Mouse (Mus musculus) stomach, embryonic 15.5 days (tissue): Measurements from ENCODE around the gene Tex13b. TPM values are rescaled to one million over a fixed set of nuclear protein-coding genes. Genes with fewer than 3 reads are reported as not detected.
"Not testable (repeated sequence)": the region's sequence is repeated elsewhere in the genome, so short reads cannot be mapped to it uniquely, and the experiment has no call there.

Experiments used
- ATAC-seq: fragments of 200-750 bp; cut with Nextera tagmentation; 2 replicates; pipeline ENCODE4 v1.8.0; 2017; ENCODE audit warnings: low read depth, moderate number of reproducible peaks, moderate TSS enrichment; ENCODE audit not compliant: insufficient read depth, low FRiP score
- H3K27ac ChIP-seq: fragments of 300-500 bp; sonication (generic); 2 replicates; pipeline ENCODE4 v1.5.1; 2015; ENCODE audit warnings: mild to moderate bottlenecking, inconsistent platforms
- H3K27me3 ChIP-seq: fragments of 300-500 bp; sonication (generic); replicated peaks from 2 replicates; pipeline ENCODE4 v1.6.1; 2015; ENCODE audit warnings: inconsistent platforms
- H3K36me3 ChIP-seq: fragments of 300-500 bp; sonication (generic); 2 replicates; pipeline ENCODE4 v1.6.1; 2015; ENCODE audit warnings: inconsistent platforms
- H3K4me1 ChIP-seq: fragments of 300-500 bp; sonication (generic); 2 replicates; pipeline ENCODE4 v1.6.1; 2015; ENCODE audit warnings: inconsistent platforms
- H3K4me2 ChIP-seq: fragments of 300-500 bp; sonication (generic); 2 replicates; pipeline ENCODE4 v1.6.1; 2015; ENCODE audit warnings: mild to moderate bottlenecking, inconsistent platforms
- H3K4me3 ChIP-seq: fragments of 300-500 bp; sonication (generic); replicated peaks from 2 replicates; pipeline ENCODE4 v1.5.1; 2015; ENCODE audit warnings: inconsistent platforms
- H3K9ac ChIP-seq: fragments of 300-500 bp; sonication (generic); 2 replicates; pipeline ENCODE4 v1.6.1; 2015; ENCODE audit warnings: inconsistent platforms
- H3K9me3 ChIP-seq: fragments of 300-500 bp; sonication (generic); 2 replicates; pipeline ENCODE4 v1.6.1; 2016; ENCODE audit warnings: inconsistent platforms
- WGBS: fragments of 180-500 bp; shearing (Covaris S2); methylation state at CpG from one replicate; pipeline ENCODE4 v1.1.7; 2015; 5-methylcytosine and 5-hydroxymethylcytosine counted together
- polyA plus RNA-seq: library from polyadenylated mRNA; unstranded; fragments of >200 nt; fragmentation: Nextera tagmentation; extraction: Ambion mirVana; gene quantifications from 2 replicates; pipeline ENCODE4 v1.2.1, GENCODE M21; 2015

Tex13b gene
- not detected in 2 replicates for polyA plus RNA-seq

- ATAC-seq, result no peak
- Histone ChIP-seq H3K4me3 (no peak within 1 kb of the TSS), H3K27me3 (no peaks in the 10 kb centered on the region), H3K4me2 (no peak within 1 kb of the TSS), H3K9ac (no peak within 1 kb of the TSS), H3K4me1 (no peaks in the 10 kb centered on the region), H3K9me3 (no peaks in the 10 kb centered on the region), H3K27ac (no peak within 1 kb of the TSS), H3K36me3 (no peaks in the 10 kb centered on the region)
- 93% methylated on average over 22 of the region's 22 CpGs for WGBS
Observed at GRCm38 (mm10) chrX:140813312-140814006, at the start of gene Tex13b. Gene Tex13b, minus strand, starts transcription at chrX:140813433.

DNA sequence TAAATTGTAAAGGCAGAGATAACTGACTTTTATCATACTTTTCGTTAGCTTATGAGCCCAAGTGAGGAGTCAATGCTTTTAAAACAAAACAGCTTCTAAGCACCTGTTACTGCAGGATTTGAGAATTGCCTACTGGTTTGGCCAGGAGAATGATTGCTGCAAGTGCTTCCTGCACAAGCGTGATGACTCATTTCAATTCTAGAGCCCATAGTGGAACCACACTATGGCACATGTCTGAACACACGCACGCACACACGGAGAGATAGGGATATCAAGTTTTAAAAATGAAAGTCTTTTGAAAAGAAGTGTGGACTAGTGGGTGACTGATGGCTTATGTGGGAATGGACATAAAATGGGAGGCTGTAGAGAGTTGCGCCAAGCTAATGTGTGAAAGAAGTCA is 49.5 kb upstream of the Tex13b start:
- H3K4me2 ChIP-seq, result no peak overlapping the region
- 87% methylated on average over 6 of the region's 6 CpGs for WGBS
- H3K4me1 ChIP-seq, result no peaks in the 10 kb centered on the region
- H3K9ac ChIP-seq, result no peak overlapping the region
- no peak overlapping the region for H3K4me3 ChIP-seq
- ATAC-seq, result no peak
- no peaks in the 10 kb centered on the region for H3K9me3 ChIP-seq
- no peaks in the 10 kb centered on the region for H3K36me3 ChIP-seq
- no peak overlapping the region for H3K27ac ChIP-seq
- 0 out of 2 replicates have a peak, but pooled peaks cover 2% of the 10 kb centered on the region for H3K27me3 ChIP-seq

- no peak for ATAC-seq
- Histone ChIP-seq H3K9ac (no peak overlapping the region), H3K4me2 (no peak overlapping the region), H3K36me3 (no peaks in the 10 kb centered on the region), H3K9me3 (no peaks in the 10 kb centered on the region), H3K27ac (no peak overlapping the region), H3K27me3 (no peaks in the 10 kb centered on the region), H3K4me1 (no peaks in the 10 kb centered on the region), H3K4me3 (no peak overlapping the region)
- 36% methylated on average over 2 of the region's 2 CpGs for WGBS
Observed at GRCm38 (mm10) chrX:140857445-140857844, 44.2 kb upstream of the Tex13b start.

GRCm38 (mm10) chrX:140857040-140857439 is 43.8 kb upstream of the Tex13b start:
- not testable (repeated sequence) for H3K4me1 ChIP-seq, H3K36me3 ChIP-seq, ATAC-seq, H3K9me3 ChIP-seq, H3K4me3 ChIP-seq, H3K9ac ChIP-seq, H3K4me2 ChIP-seq, H3K27me3 ChIP-seq, H3K27ac ChIP-seq
- 67% methylated on average over 5 of the region's 5 CpGs for WGBS

DNA sequence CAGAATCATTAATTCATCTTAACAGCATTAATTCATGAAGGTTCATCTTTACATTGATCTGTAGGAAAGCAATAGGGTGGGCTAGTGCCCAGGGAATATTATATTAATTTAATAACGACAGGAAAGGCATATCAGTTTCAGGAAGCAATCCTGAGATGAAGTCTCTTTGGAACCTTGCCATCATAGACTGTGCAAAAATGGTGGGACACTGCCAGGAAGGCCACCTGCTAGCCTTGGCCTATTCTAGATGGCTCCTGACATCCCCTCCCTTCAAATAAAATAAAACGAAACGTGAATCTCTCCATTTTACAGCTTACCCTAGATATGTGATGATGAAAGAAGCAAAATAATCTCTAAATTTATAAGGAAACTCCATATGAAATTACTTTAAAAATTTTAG is 41.3 kb upstream of the Tex13b start:
- H3K9me3 ChIP-seq, result no peaks in the 10 kb centered on the region
- ATAC-seq, result no peak
- no peaks in the 10 kb centered on the region for H3K36me3 ChIP-seq
- H3K27me3 ChIP-seq, result no peaks in the 10 kb centered on the region
- no peak overlapping the region for H3K9ac ChIP-seq
- no peak overlapping the region for H3K27ac ChIP-seq
- H3K4me2 ChIP-seq, result no peak overlapping the region
- 65% methylated on average over 3 of the region's 3 CpGs for WGBS
- H3K4me3 ChIP-seq, result no peak overlapping the region
- no peaks in the 10 kb centered on the region for H3K4me1 ChIP-seq

DNA sequence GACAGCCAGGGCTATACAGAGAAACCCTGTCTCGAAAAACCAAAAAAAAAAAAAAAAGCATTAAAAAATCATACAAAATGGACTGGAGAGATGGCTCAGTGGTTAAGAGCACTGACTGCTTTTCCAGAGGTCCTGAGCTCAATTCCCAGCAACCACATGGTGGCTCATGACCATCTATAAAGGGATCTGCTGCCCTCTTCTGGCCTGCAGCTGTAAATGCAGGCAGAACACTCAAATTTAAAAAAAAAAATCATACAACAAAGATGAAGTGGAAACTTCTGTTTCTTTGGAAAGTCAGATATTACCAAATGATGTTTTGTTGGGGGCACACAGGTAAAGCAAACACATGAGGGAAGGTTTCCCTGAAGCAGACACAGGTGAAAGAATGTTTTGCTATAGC is 32.2 kb upstream of the Tex13b start:
- H3K36me3 ChIP-seq, result not testable (repeated sequence)
- WGBS, result 89% methylated on average over 1 of the region's 1 CpGs

GRCm38 (mm10) chrX:140839887-140840286 is 26.7 kb upstream of the Tex13b start:
- WGBS, result 66% methylated on average over 4 of the region's 4 CpGs
- Histone ChIP-seq H3K9ac (no peak overlapping the region), H3K4me3 (no peak overlapping the region), H3K4me2 (no peak overlapping the region), H3K9me3 (no peaks in the 10 kb centered on the region), H3K36me3 (no peaks in the 10 kb centered on the region), H3K27me3 (no peaks in the 10 kb centered on the region), H3K27ac (no peak overlapping the region), H3K4me1 (no peaks in the 10 kb centered on the region)
- ATAC-seq, result no peak

More for the DNA sequence above, 32.2 kb upstream of the Tex13b start:
- not testable (repeated sequence) for ATAC-seq, H3K9ac ChIP-seq, H3K27ac ChIP-seq, H3K27me3 ChIP-seq, H3K4me1 ChIP-seq, H3K9me3 ChIP-seq, H3K4me3 ChIP-seq, H3K4me2 ChIP-seq

DNA sequence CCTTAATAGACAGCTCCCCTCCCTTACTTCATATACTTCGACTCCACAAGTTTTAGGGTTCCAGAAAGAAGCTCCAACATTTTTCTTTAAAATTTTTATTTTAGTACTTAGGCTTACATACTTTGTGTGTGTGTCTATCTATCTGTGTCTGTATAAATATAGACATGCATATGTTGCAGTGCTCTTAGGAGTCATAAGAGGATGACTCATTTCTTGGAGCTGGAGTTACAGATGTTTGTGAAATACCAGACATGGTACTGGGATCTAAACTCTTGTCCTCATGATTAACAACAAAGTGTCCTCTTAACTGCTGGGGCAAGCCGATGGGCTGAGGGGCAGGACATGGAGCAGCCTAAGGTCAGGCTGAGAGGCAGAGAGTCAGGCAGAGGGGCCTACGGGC is 24.8 kb upstream of the Tex13b start:
- H3K4me3 ChIP-seq, result no peak overlapping the region
- no peak overlapping the region for H3K4me2 ChIP-seq
- no peak for ATAC-seq
- no peaks in the 10 kb centered on the region for H3K9me3 ChIP-seq
- WGBS, result 74% methylated on average over 3 of the region's 3 CpGs
- no peak overlapping the region for H3K9ac ChIP-seq
- no peaks in the 10 kb centered on the region for H3K27me3 ChIP-seq
- no peaks in the 10 kb centered on the region for H3K4me1 ChIP-seq
- no peaks in the 10 kb centered on the region for H3K36me3 ChIP-seq
- H3K27ac ChIP-seq, result no peak overlapping the region

GRCm38 (mm10) chrX:140831706-140832105 is 18.5 kb upstream of the Tex13b start:
- H3K27me3 ChIP-seq, result no peaks in the 10 kb centered on the region; the same call in 1 of the 2 replicates
- H3K27ac ChIP-seq, result no peak overlapping the region
- no peaks in the 10 kb centered on the region for H3K9me3 ChIP-seq
- no peak overlapping the region for H3K9ac ChIP-seq
- no peak overlapping the region for H3K4me2 ChIP-seq
- H3K4me3 ChIP-seq, result no peak overlapping the region
- no peaks in the 10 kb centered on the region for H3K4me1 ChIP-seq
- ATAC-seq, result no peak
- H3K36me3 ChIP-seq, result no peaks in the 10 kb centered on the region
- 62% methylated on average over 4 of the region's 4 CpGs for WGBS

DNA sequence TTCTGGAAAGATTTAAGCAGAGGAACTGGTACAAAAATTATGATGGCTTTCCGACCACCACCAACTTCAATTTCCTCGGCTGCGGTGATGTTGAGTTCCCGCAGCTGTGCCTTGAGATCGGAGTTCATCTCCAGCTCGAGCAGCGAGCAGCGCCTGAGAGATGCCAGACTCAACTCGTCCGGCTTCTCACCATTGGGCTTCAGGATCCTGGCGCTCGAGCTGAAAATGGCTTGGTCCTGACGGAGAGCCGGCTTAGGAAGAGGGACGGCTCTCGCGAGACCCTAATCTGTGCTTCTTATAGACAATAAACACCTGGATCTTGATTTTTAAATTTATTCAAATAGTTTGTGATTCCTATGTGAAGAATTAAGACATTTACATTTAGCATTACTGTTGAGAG is 9.1 kb upstream of the Tex13b start:
- 68% methylated on average over 17 of the region's 17 CpGs for WGBS
- no peak overlapping the region for H3K9ac ChIP-seq
- no peaks in the 10 kb centered on the region for H3K36me3 ChIP-seq
- no peaks in the 10 kb centered on the region for H3K9me3 ChIP-seq
- H3K4me2 ChIP-seq, result no peak overlapping the region
- ATAC-seq, result no peak
- H3K4me3 ChIP-seq, result no peak overlapping the region
- no peaks in the 10 kb centered on the region for H3K4me1 ChIP-seq
- no peak overlapping the region for H3K27ac ChIP-seq
- no peaks in the 10 kb centered on the region for H3K27me3 ChIP-seq

DNA sequence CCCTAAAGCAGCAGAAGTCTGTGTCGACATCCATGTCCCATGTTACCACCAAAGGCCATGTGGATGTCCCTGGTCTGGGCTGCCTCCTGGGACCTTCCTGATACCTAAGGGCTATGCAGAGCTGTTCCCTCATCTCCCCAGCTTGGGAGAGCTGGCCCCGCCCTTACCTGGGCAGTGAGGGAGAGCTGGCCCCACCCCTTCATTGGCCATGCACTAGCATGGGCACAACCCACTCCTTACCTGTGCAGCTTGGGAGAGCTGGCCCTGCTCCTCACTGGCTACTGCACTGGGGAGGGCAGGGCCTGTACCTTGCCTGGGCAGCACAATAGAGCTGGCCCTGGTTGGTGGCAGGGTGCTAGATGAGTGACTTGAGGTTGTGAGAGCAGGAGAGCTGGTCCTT is 7.9 kb downstream of the Tex13b start:
- no peaks in the 10 kb centered on the region for H3K27me3 ChIP-seq
- H3K36me3 ChIP-seq, result no peaks in the 10 kb centered on the region
- no peak overlapping the region for H3K4me3 ChIP-seq
- H3K4me2 ChIP-seq, result no peak overlapping the region
- H3K4me1 ChIP-seq, result no peaks in the 10 kb centered on the region
- H3K9me3 ChIP-seq, result no peaks in the 10 kb centered on the region
- H3K27ac ChIP-seq, result no peak overlapping the region
- ATAC-seq, result peak; percentile 83
- no peak overlapping the region for H3K9ac ChIP-seq
- WGBS, result 78% methylated on average over 2 of the region's 2 CpGs

- Histone ChIP-seq H3K27ac (no peak overlapping the region), H3K9ac (no peak overlapping the region), H3K4me2 (no peak overlapping the region), H3K27me3 (no peaks in the 10 kb centered on the region), H3K4me1 (no peaks in the 10 kb centered on the region), H3K9me3 (no peaks in the 10 kb centered on the region), H3K36me3 (no peaks in the 10 kb centered on the region), H3K4me3 (no peak overlapping the region)
- WGBS, result 52% methylated on average over 1 of the region's 1 CpGs
- ATAC-seq, result no peak
Observed at GRCm38 (mm10) chrX:140769794-140770193, 43.4 kb downstream of the Tex13b start.
